Mouse (Mus musculus) thymus, adult 2 months (tissue): ENCODE measurements around the gene Chd3. TPM values are rescaled to one million over a fixed set of nuclear protein-coding genes. Genes with fewer than 3 reads are reported as not detected.

Source experiments
- DNase-seq: peaks from one replicate; pipeline ENCODE4 v3.0.0; 2021
- H3K27ac ChIP-seq: fragments of 200-500 bp; 2 replicates; pipeline ENCODE4 v1.5.1; 2012; ENCODE audit warnings: low read length, control low read depth; ENCODE audit not compliant: control insufficient read depth, insufficient read depth
- H3K27me3 ChIP-seq: fragments of 200-500 bp; 2 replicates; pipeline ENCODE4 v1.6.1; 2012; ENCODE audit warnings: mild to moderate bottlenecking, low read length, moderate library complexity, mixed read lengths; ENCODE audit not compliant: control insufficient read depth, insufficient read depth
- H3K36me3 ChIP-seq: fragments of 200-500 bp; 2 replicates; pipeline ENCODE4 v1.6.1; 2012; ENCODE audit warnings: mild to moderate bottlenecking, low read length, moderate library complexity; ENCODE audit not compliant: control insufficient read depth, insufficient read depth
- H3K4me1 ChIP-seq: fragments of 200-500 bp; replicated peaks from 2 replicates; pipeline ENCODE4 v1.6.1; 2012; ENCODE audit warnings: low read length; ENCODE audit not compliant: control insufficient read depth, insufficient read depth
- H3K4me3 ChIP-seq: fragments of 200-500 bp; 2 replicates; pipeline ENCODE4 v1.5.1; 2012; ENCODE audit warnings: mild to moderate bottlenecking, low read length, control low read depth, moderate library complexity; ENCODE audit not compliant: control insufficient read depth, insufficient read depth
- CTCF ChIP-seq: fragments of 200-500 bp; IDR thresholded peaks from 2 replicates; pipeline ENCODE4 v1.5.1; 2012; ENCODE audit warnings: mild to moderate bottlenecking, control low read depth, low read length, moderate library complexity, borderline replicate concordance; ENCODE audit not compliant: control insufficient read depth, poor library complexity, insufficient read depth; ENCODE audit errors: extremely low read depth
- POLR2A ChIP-seq: fragments of 200-500 bp; IDR thresholded peaks from 2 replicates; pipeline ENCODE4 v1.6.1; 2012; ENCODE audit warnings: mild to moderate bottlenecking, low read length, control low read depth, moderate library complexity; ENCODE audit not compliant: control insufficient read depth, poor library complexity, insufficient read depth; ENCODE audit errors: extremely low read depth
- WGBS: fragments of 180-500 bp; shearing (Covaris S2); methylation state at CpG from one replicate; pipeline ENCODE4 v1.1.7; 2018; 5-methylcytosine and 5-hydroxymethylcytosine counted together
- polyA plus RNA-seq: library from polyadenylated mRNA; depleted of rRNA; stranded (reverse); fragments of >200 nt; gene quantifications from 2 replicates; pipeline ENCODE4 v1.2.3, GENCODE M21; 2012

Chd3 gene
- polyA plus RNA-seq, 1 experiment = 280 TPM

GRCm38 (mm10) chr11:69328517-69328916 lies 40.7 kb downstream of the Chd3 start:
- no peak for DNase-seq
- WGBS = 97% methylated on average over 6 of the region's 6 CpGs
- no peak overlapping the region for H3K27ac ChIP-seq
- H3K27me3 ChIP-seq = no peaks in the 10 kb centered on the region
- no peak overlapping the region for H3K4me3 ChIP-seq
- H3K36me3 ChIP-seq = no peaks in the 10 kb centered on the region
- H3K4me1 ChIP-seq = peaks cover 36% of the 10 kb centered on the region
- TF ChIP-seq POLR2A (no peak), CTCF (no peak)

- DNase-seq = no peak
- Histone ChIP-seq H3K4me1 (peaks cover 39% of the 10 kb centered on the region), H3K27me3 (no peaks in the 10 kb centered on the region), H3K36me3 (no peaks in the 10 kb centered on the region), H3K4me3 (no peak overlapping the region), H3K27ac (no peak overlapping the region)
- whole genome bisulfite sequencing = 32% methylated on average over 6 of the region's 6 CpGs
- TF ChIP-seq POLR2A (no peak), CTCF (no peak)
Measured at GRCm38 (mm10) chr11:69327648-69328047, 41.6 kb downstream of the Chd3 start.

GRCm38 (mm10) chr11:69327157-69327442 lies 42.1 kb downstream of the Chd3 start:
- H3K36me3 ChIP-seq = no peaks in the 10 kb centered on the region
- peaks cover 39% of the 10 kb centered on the region for H3K4me1 ChIP-seq
- no peak for DNase-seq
- no peak overlapping the region for H3K4me3 ChIP-seq
- no peaks in the 10 kb centered on the region for H3K27me3 ChIP-seq
- TF ChIP-seq CTCF = no peak
- TF ChIP-seq POLR2A = no peak
- 60% methylated on average over 9 of the region's 9 CpGs for WGBS
- H3K27ac ChIP-seq = no peak overlapping the region

- DNase-seq = no peak
- TF ChIP-seq CTCF (no peak), POLR2A (no peak)
- H3K4me1 ChIP-seq = peaks cover 41% of the 10 kb centered on the region
- 3% methylated on average over 45 of the region's 45 CpGs for WGBS
- no peaks in the 10 kb centered on the region for H3K36me3 ChIP-seq
- peak overlapping the region; percentile 56 for H3K4me3 ChIP-seq
- no peaks in the 10 kb centered on the region for H3K27me3 ChIP-seq
- no peak overlapping the region for H3K27ac ChIP-seq
Measured at GRCm38 (mm10) chr11:69326408-69327156, 42.6 kb downstream of the Chd3 start.

DNA sequence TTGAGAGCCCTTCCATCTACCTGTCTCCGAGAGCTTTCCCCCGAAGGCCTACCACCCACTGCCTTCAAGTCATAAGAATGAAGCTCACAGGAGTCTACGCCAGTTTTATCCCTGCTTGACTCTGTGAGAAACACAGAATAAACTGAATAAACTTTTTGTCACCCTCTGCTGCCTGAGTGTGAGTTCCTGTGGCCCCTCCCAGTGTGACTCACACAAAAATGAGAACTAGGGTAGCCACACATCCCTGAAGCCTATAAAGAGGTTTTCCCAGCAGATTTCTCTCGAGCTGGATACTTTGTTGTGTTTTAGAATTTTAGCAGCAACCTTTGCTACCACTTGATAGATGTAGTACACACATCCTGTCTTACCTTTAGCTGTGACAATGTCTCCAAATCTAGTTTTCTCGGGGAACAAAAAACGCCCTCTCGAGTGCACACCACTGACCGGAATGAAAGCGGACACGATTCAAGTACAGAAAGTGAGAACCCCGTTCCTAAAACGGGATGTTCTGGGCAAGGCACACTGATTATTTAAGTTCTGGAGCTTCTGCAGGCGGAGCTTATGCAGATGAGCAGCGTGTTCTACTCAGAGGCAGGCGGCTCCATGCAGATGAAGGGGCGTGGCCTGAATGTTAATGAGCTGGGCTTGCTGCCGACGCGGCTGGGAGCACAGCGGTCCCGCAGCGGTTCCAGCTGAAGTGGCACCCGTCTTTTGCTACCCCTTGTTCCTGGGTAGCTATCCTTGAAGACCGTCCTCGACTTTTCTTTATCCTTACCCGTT lies 43.4 kb downstream of the Chd3 start, which contains the start of gene Kcnab3:
Kcnab3 (plus strand) TSS at position 631 of the 780 bp plus-strand sequence.
- Histone ChIP-seq H3K4me1 (peaks cover 38% of the 10 kb centered on the region), H3K4me3 (peak within 1 kb of the TSS; percentile 56), H3K36me3 (no peaks in the 10 kb centered on the region), H3K27ac (peak within 1 kb of the TSS; percentile 53), H3K27me3 (no peaks in the 10 kb centered on the region)
- 9% methylated on average over 26 of the region's 26 CpGs for WGBS
- no peak for TF ChIP-seq CTCF
- TF ChIP-seq POLR2A = 0 out of 2 replicates have a peak, but pooled peaks have one; percentile 24
- DNase-seq = peak; percentile 86

DNA sequence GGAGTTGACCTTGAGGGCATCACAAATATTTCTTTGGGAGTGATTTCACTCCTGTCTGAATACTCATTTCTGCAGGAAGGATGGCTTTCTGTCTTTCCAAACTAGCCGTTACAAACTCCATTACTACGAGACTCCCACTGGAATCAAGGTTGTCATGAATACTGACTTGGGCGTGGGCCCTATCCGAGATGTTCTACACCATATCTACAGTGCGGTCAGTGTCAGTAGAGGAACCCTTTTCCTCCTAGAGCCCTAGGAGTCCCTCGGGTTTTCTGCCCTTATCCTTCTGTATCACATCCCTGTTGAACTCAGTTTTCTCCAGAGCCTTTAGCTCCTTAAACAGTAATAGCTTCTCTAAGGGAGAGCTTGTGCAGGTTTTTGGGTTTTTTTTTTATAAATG lies 44.5 kb downstream of the Chd3 start:
- DNase-seq = no peak
- H3K27me3 ChIP-seq = no peaks in the 10 kb centered on the region
- no peak overlapping the region for H3K4me3 ChIP-seq
- no peaks in the 10 kb centered on the region for H3K36me3 ChIP-seq
- TF ChIP-seq CTCF (no peak), POLR2A (no peak)
- H3K27ac ChIP-seq = no peak overlapping the region
- 94% methylated on average over 6 of the region's 6 CpGs for WGBS
- peaks cover 39% of the 10 kb centered on the region for H3K4me1 ChIP-seq

- Histone ChIP-seq H3K27ac (peak within 1 kb of the TSS; percentile 85), H3K27me3 (no peaks in the 10 kb centered on the region), H3K4me3 (peak within 1 kb of the TSS; percentile 78), H3K4me1 (peaks cover 41% of the 10 kb centered on the region), H3K36me3 (0 out of 2 replicates have a peak, but pooled peaks cover 2% of the 10 kb centered on the region)
- under 1% methylated on average over 30 of the region's 30 CpGs for WGBS
- peak; percentile 99 for DNase-seq
- TF ChIP-seq CTCF = peak; percentile 81
- peak; percentile 95 for TF ChIP-seq POLR2A
Measured at GRCm38 (mm10) chr11:69323667-69324111, 45.5 kb downstream of the Chd3 start, which contains the start of the genes Cntrob and Trappc1. Gene Cntrob (minus strand): TSS chr11:69323775. Gene Trappc1 (plus strand): TSS chr11:69323980.
